Mouse (Mus musculus) thymus, adult 2 months (tissue): Measurements from ENCODE around the gene Ppp1r14c.

ENCODE experiments used
- CTCF ChIP-seq: fragments of 200-500 bp; IDR thresholded peaks from 2 replicates; pipeline ENCODE4 v1.5.1; 2012; ENCODE audit warnings: mild to moderate bottlenecking, control low read depth, low read length, moderate library complexity, borderline replicate concordance; ENCODE audit not compliant: control insufficient read depth, poor library complexity, insufficient read depth; ENCODE audit errors: extremely low read depth
- POLR2A ChIP-seq: fragments of 200-500 bp; IDR thresholded peaks from 2 replicates; pipeline ENCODE4 v1.6.1; 2012; ENCODE audit warnings: mild to moderate bottlenecking, low read length, control low read depth, moderate library complexity; ENCODE audit not compliant: control insufficient read depth, poor library complexity, insufficient read depth; ENCODE audit errors: extremely low read depth

DNA sequence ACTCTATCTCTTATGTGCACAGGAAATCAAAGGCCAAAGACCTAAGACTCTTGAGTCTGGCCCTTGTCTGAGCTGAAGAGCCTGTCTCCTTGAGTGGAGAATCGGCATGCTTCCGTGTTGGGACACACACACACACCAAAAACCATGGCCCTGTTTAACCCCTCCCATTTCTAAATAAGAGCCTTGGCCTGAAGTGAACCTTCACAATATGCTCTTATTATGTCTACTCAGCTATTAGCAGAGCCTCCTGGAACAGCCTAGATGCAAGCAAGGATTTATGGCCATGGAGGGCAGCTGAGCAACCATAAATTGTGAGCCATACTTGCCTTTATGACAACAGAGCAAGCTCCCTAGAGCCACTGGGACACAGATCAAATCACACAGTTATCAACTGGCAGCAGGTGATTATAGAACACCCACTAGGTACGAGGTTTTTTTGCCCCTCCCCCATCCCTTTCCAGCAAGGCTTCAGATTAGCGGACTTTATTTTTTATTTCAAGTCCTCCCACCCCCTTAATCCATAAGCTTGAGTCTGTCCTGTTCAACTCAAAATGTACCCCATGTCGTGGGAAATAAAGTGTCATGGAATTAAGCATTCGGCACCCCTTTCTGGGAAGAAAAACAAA, 42.3 kb downstream of the Ppp1r14c start:
- TF ChIP-seq POLR2A (no peak), CTCF (no peak)
